Mouse (Mus musculus): ENCODE measurements around the gene Slc30a2.
"Not testable (repeated sequence)": the region's sequence is repeated elsewhere in the genome, so short reads cannot be mapped to it uniquely, and the experiment has no call there.

Gene Slc30a2

DNA sequence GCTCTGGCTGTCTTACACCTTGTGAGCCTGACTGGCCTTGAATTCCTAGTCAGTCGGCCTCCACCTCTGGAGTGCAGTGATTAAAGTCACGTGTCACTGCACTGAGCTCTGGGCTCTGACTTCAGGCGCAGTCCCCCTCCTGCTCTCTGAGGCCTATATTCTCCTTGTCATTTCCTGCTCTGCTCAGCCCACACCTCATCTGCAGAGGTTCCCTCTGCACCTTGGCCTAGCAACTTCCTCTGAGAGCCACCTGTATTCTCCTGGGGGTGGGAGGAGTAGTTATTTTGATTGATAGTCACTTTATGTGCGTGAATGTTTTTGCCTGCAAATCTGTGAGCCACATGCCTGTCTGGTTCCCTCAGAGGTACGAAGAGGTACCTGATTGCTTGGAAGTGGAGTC lies 18.2 kb downstream of the Slc30a2 start:
- no peak for DNase-seq

- DNase-seq, result no peak
Observed at GRCm38 (mm10) chr4:134362124-134362523, 19.1 kb downstream of the Slc30a2 start.

DNA sequence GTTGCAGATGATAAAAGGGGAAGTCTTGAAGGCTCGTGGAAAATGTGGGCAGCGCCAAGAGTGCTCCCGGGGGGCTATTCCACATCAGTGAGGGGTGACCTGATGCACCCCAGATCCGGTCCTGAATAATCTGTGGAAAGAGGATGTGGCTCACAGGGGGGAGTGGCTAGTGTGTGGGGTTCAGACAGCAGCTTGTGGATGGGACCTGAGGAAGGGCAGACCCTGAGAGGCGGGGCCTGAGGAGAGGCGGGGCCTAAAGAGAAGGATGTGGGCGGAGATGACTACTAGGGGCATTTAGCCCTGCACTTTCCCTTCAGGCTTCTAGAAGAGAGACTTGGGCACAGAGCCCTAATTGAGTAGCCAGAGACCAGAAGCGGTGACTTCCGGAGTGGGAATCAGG lies 19.6 kb downstream of the Slc30a2 start:
- DNase-seq, result peak; percentile 69

DNA sequence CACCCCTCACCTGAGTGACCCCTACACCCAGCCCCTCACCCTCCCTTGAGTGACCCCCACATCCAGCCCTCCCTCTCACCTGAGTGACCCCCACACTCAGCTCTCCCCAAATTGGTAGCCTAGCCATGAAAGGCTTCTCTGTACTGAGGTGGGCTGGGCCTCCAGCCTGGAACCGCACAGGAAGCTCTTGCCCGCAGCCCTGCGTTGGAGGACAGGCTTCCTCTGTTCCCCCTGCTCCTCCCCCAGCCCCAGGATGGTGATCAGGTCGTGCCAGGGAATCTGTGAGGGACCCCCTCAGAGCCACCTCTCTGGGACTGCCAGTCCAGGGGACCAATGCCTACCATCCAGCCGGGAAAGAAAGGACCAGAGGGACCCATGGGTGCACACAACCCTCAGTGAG lies 22.3 kb downstream of the Slc30a2 start:
- DNase-seq, result no peak

GRCm38 (mm10) chr4:134370649-134371221 lies 27.8 kb downstream of the Slc30a2 start:
- DNase-seq, result no peak

DNA sequence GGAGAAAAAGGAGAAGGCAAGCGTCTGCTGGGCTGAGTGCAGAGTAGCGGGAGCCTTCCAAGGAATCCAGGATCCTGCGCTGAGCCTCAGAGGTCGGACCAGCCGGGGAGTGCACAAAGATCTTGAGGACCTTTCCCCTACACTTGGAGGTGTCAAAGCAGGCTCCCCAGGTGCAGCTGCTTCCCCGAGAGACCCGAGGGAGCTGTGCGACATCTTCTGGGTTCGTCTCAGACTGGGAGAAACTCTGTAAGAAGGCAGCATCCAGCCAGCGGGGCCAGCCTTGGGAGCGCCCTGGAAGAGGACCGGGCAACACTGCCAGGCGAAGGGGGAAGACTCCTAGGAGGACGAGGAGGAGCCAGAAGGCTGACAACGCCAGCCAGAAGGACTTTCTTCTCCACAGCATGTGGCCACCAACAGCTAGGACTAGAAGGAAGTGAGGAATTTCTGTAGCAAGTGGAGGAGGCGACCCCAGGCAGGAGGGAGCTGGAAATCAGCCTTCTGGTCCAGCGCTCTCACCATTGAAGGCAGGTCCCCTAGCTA lies 28.4 kb downstream of the Slc30a2 start:
- no peak for DNase-seq

GRCm38 (mm10) chr4:134372294-134372747 lies 29.3 kb downstream of the Slc30a2 start:
- peak; percentile 91 for DNase-seq

DNA sequence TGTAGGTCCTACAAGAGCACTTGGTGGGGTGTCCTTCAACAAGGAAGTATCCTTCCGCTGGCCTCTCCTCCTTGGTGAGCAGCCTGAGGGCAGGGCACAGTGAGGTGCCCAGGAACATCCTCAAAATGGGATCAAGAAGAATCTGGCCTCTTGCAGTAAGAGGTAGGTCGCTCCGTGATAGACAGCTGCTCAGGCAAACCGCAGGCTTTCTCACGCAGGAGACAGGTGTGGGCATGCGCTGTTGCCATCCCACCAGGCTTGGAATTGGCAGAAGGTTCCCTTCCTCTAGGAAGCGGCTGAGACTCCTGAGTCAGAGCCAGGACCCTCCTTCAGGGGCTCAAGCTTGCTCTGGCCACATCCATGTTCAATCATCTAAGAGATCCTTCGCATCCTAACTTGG lies 30.3 kb downstream of the Slc30a2 start:
- DNase-seq, result no peak

- no peak for DNase-seq
Observed at GRCm38 (mm10) chr4:134374306-134374705, 31.3 kb downstream of the Slc30a2 start.

DNA sequence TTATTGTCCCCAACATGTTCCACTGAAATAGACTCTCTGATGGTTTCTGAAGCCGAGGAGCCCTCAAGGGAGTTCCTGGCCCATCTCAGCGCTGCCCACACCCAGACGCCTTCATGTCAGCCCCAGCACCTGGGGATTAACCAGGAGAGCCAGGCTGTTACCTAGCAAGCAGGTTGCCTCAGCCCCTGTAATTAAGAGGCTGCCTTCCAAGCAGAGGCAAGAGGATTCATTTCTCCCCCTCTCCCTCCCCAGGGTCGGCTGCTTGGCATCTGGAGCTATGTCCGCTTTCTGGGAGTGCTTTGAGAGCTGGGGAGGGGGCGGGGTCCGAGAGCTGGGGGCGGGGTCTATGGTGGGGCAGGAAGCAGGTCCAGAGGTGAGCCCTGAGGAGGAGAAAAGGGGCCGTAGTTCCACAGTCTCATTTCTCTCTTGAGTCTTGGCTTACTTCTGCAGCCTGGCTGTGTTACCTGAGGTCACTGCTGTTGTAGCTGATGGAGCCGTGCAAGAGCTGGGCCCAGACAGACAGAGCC lies 35.2 kb downstream of the Slc30a2 start:
- no peak for DNase-seq

- DNase-seq, result no peak
Observed at GRCm38 (mm10) chr4:134379510-134379909, 36.5 kb downstream of the Slc30a2 start.

GRCm38 (mm10) chr4:134383750-134384149 lies 40.8 kb downstream of the Slc30a2 start, which contains the start of gene Extl1:
Extl1 (minus strand) TSS chr4:134383850.
- DNase-seq, result not testable (repeated sequence)

- DNase-seq, result peak; percentile 57
Observed at GRCm38 (mm10) chr4:134387268-134387667, 44.3 kb downstream of the Slc30a2 start.

DNA sequence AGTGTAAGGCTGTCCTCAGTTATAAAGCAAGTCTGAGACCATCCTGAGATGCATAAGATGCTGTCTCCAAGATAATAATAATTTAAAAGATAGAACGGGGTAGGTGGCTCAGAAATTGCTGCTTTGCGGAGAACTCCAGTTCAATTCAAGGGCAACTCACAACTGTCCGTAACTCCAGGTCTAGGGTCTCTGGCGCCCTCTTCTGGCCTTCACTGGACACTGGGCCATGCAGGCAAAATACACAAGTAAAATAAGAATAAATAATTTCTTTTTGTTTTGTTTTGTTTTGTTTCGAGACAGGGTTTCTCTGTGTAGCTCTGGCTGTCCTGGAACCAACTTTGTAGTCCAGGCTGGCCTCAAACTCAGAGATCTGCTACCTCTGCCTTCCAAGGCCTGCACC lies 45.4 kb downstream of the Slc30a2 start:
- DNase-seq, result peak; percentile 86

DNA sequence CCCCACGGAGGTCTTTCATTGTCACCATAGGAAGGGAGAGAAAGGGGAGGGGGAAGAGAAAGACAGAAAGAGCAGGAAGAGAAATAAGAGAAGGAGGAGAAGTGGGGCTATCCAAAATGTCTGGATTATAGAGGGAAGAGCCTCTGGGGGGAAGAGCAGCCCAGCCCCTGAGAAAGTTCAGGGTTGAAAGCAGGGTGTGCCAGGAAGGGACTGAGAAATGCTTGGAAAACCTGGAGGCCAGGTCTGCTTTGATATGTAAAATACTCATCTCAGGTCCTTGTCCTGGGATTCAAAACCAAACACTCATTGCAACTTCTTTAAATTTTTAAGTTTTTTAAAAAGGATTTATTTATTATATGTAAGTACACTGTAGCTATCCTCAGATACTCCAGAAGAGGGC lies 48.7 kb downstream of the Slc30a2 start:
- DNase-seq, result no peak

- peak; percentile 83 for DNase-seq
Observed at GRCm38 (mm10) chr4:134392595-134392994, 49.6 kb downstream of the Slc30a2 start.

DNA sequence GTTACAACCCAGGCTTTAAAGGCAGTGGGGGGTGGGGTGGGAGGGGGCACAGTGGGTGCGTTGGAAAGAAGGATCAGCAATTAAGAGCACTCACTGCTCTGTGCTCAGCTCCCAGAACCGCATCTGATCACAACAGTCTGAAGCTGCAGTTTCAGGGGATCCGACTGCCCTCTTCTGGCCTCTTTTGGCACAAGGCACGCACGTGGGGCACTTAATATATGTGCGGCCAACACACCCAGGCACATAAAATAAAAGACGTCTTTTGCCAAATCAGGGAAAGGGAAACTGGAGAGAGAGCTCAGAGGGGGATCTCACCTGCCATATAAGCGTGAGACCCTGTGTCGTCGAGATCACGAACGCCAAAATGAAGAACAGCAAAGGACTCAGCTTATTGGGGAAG lies 50.0 kb downstream of the Slc30a2 start:
- DNase-seq, result peak; percentile 59

- no peak for DNase-seq
Observed at GRCm38 (mm10) chr4:134395142-134395541, 52.2 kb downstream of the Slc30a2 start.

GRCm38 (mm10) chr4:134395977-134396825 lies 53.2 kb downstream of the Slc30a2 start, which contains the start of gene Pafah2:
Pafah2 (plus strand) TSS chr4:134396320.
- peak; percentile 98 for DNase-seq

DNA sequence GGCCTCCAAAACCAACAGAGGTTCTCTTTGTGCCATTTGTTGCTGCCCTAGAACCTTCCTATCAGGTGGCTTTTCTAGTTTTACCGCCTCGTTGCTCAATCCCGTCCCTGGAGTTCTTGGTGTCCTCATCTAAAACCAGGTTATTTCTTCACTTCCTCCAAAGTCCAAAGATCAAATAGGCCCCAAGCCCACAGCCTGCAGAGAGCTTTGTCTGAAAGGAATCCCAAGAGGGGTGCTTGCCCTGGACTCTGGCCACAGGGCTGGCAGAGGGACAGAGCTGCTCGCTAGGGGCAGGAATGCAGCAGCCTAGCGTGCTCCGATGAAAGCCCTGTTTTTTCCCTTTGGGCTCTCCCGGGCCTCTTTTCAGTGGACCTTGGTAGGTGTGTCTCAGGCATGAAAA lies 54.1 kb downstream of the Slc30a2 start:
- peak; percentile 88 for DNase-seq

GRCm38 (mm10) chr4:134397732-134398131 lies 54.8 kb downstream of the Slc30a2 start:
- no peak for DNase-seq

DNA sequence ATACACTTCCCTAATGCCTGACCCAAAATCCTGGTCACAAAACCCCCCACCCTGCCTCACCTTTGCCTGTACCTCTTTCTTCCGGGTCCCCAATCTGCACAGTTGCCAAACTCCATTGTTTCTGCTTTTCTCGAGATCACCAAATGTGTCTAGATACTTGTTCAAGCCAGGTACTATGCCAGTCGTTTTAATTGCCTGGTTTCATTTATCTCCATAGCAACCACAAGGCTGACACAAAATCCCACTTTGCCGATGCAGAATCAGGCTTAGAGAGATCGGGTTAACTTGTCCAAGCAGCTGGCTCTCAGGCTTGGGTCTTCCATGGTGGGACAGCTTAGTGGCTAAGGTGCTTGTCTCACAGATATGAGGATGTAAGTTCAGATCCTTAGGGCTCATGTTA lies 57.2 kb downstream of the Slc30a2 start:
- no peak for DNase-seq

GRCm38 (mm10) chr4:134401181-134401661 lies 58.2 kb downstream of the Slc30a2 start:
- peak; percentile 61 for DNase-seq
